Mouse (Mus musculus) megakaryocyte progenitor cell, adult 5-6 weeks (primary cell): Measurements from ENCODE around the gene Tlk2. TPM values are rescaled to one million over a fixed set of nuclear protein-coding genes. Genes with fewer than 3 reads are reported as not detected.
A peak's percentile ranks its signal among the peaks of the same experiment; 100 is the strongest.
"Not testable (repeated sequence)": the region's sequence is repeated elsewhere in the genome, so short reads cannot be mapped to it uniquely, and the experiment has no call there.

Experiments used
- ATAC-seq: replicated peaks from 2 replicates; pipeline ENCODE4 v1.8.0; 2016; ENCODE audit warnings: mild to moderate bottlenecking, moderate TSS enrichment, inconsistent platforms; ENCODE audit not compliant: poor library complexity
- total RNA-seq, 2 experiments: library from RNA; stranded (forward) in 1 of 2; stranded (reverse) in 1 of 2; fragments of 157-497, 149-512 nt in 1 of 2; fragments of 200-1000 nt in 1 of 2; gene quantifications; 2 replicates each; pipeline versions ENCODE4 v1.2.3 to v1.2.4; 2015 to 2017

Gene Tlk2
- total RNA-seq (2015) (45.0 and 53.0 TPM in 2 replicates), total RNA-seq (2017) (58.3 and 73.3 TPM in 2 replicates)

- ATAC-seq, result no peak
These were observed at the start of gene Tlk2 for GRCm38 (mm10) chr11:105178516-105178915. TSS of gene Tlk2 (plus strand) at chr11:105178807.

- peak; percentile 75 for ATAC-seq
These were observed 42.9 kb upstream of the Tlk2 start for GRCm38 (mm10) chr11:105135692-105136091.

- not testable (repeated sequence) for ATAC-seq
These were observed 41.4 kb upstream of the Tlk2 start for GRCm38 (mm10) chr11:105137255-105137654.

- ATAC-seq, result not testable (repeated sequence)
These were observed 38.1 kb upstream of the Tlk2 start for GRCm38 (mm10) chr11:105140512-105140911.

- ATAC-seq, result no peak
These were observed 37.5 kb upstream of the Tlk2 start for GRCm38 (mm10) chr11:105141115-105141514.

- ATAC-seq, result no peak
These were observed 35.0 kb upstream of the Tlk2 start for GRCm38 (mm10) chr11:105143564-105143963.

GRCm38 (mm10) chr11:105144084-105144483 lies 34.5 kb upstream of the Tlk2 start:
- no peak for ATAC-seq

GRCm38 (mm10) chr11:105144508-105145210 lies 33.9 kb upstream of the Tlk2 start:
- ATAC-seq, result peak; percentile 48

GRCm38 (mm10) chr11:105145211-105145610 lies 33.4 kb upstream of the Tlk2 start:
- no peak; the same call in 1 of the 2 replicates for ATAC-seq

- no peak for ATAC-seq
These were observed 32.0 kb upstream of the Tlk2 start, which contains the start of gene Gm10842 for GRCm38 (mm10) chr11:105146593-105146992. TSS of gene Gm10842 (plus strand) at chr11:105146893.

- ATAC-seq, result no peak
These were observed 29.3 kb upstream of the Tlk2 start for GRCm38 (mm10) chr11:105149353-105149752.

- no peak for ATAC-seq
These were observed 28.8 kb upstream of the Tlk2 start for GRCm38 (mm10) chr11:105149766-105150165.

- ATAC-seq, result no peak
These were observed 27.9 kb upstream of the Tlk2 start for GRCm38 (mm10) chr11:105150691-105151090.

GRCm38 (mm10) chr11:105151226-105152016 lies 27.2 kb upstream of the Tlk2 start:
- ATAC-seq, result peak; percentile 15; the same call in 1 of the 2 replicates

GRCm38 (mm10) chr11:105152017-105152300 lies 26.6 kb upstream of the Tlk2 start:
- ATAC-seq, result peak; percentile 1; the same call in 1 of the 2 replicates

GRCm38 (mm10) chr11:105152357-105152899 lies 26.2 kb upstream of the Tlk2 start:
- peak; percentile 69 for ATAC-seq

GRCm38 (mm10) chr11:105153068-105153833 lies 25.4 kb upstream of the Tlk2 start:
- ATAC-seq, result peak; percentile 21

GRCm38 (mm10) chr11:105155915-105156314 lies 22.7 kb upstream of the Tlk2 start:
- no peak for ATAC-seq

- no peak for ATAC-seq
These were observed 21.8 kb upstream of the Tlk2 start for GRCm38 (mm10) chr11:105156748-105157267.

GRCm38 (mm10) chr11:105158047-105158446 lies 20.6 kb upstream of the Tlk2 start:
- no peak for ATAC-seq
